Mouse (Mus musculus) forelimb bud, embryonic 11.5 days (tissue): ENCODE results near the gene Larp6.

Source experiments
- DNase-seq: peaks from one replicate; pipeline ENCODE4 v3.0.0-alpha.2; 2012; ENCODE audit warnings: low read depth, low spot score

Larp6 gene

DNA sequence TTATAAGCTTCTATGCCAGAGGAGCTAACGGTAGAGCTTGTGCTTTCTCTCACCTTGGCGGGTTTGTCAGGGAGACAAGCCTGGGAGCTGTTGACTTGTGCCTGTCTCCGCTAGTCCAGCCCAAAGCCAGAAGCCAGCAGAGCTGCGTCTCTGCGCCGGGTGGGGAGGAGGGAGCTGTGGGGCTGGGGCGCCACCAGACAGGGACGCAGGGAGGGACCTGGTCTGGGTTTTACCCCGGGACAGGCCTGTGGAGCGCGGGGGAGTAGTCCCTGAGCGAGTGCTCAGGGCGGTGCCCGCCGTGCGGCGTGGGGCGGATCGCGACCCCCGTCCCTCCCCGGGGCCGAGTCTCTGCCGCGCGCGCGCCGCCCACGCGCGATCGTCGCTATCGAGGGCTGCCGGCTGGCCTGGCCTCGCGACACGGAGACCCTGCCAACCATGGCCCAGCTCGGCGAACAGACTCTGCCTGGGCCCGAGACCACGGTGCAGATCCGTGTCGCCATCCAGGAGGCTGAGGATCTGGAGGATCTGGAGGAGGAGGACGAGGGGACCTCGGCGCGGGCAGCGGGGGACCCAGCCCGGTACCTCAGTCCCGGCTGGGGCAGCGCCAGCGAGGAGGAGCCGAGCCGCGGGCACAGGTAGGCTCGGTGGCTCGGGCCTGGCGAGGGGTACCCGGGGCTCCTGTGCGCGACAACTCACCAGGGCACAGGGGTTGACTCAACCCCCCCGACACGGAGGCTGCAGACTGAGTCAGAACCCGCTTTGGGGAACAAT, at the start of gene Larp6:
Gene Larp6, plus strand, starts transcription at position 219 of the 771 bp plus-strand sequence.
- DNase-seq, result no peak

DNA sequence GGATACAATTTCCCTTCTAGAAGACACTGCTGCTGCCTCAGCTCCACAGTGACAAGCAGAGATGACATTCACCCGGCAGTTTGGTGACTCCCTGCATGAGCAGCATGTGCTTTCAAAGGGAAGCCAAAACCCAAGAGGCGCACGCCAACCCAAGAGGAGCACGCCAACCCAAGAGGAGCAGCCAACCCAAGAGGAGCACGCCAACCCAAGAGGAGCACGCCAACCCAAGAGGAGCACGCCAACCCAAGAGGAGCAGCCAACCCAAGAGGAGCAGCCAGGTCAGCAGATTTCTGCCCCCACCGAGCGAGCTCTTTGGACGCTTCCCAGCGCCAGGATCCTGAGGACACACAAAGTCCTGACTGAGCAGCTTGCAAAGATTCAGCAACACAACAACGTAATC, 48.4 kb upstream of the Larp6 start:
- DNase-seq, result no peak

DNA sequence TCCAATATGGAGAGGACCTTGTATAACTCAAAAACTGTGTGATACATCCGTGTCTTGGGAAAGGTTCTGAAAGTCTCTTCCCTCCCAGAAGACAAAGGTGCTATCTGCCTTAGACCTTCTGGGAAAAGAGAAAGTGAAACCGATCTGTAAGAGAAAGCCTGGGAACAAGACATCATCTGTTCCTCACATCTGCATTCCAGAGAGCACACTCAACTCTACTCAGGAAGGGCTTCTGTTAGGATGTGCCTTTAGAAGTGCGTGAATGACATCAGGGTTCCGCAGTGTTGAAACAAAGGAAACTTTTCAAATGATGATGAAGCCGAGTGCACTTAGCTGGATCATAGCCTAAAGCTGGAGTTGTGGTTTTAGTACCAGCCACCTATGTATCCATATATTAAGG, 47.9 kb upstream of the Larp6 start:
- DNase-seq, result no peak

DNA sequence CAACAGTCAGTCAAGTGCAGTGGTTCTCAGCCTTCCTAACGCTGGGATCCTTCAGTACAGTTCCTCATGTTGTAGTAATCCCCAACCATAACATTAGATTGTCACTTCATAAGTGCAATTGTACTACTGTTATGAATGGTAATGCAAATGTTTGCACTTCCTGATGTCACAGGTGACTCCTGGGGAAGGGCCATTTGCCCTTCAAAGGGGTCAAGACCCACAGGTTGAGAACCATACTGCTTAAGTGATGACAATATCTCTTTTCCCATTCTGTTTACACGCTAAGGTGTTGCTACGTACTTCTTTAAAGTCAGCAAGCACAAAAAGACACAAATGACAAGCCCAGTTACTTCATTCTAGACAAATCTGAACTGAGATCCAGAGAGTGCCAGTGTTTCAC, 47.3 kb upstream of the Larp6 start:
- DNase-seq, result no peak

DNA sequence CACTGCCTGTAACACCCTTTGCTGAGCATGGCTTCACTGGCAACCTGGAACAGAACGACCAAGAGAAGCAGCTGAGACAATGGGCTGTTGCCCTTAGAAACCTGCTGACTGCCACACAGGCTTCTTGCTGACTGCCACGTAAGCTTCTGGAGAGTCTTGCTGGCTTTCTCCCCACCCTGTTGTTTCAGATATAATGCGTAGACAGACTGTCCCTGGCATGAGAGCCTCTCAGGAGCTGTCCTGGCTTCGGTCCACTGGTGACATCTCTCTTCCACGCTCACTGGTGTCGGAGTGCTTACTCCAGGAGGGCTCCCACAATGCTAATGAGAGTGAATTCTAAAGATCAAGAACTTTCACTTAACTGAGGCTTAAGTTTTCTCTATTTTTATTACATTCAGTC, 43.9 kb upstream of the Larp6 start:
- DNase-seq, result no peak

DNA sequence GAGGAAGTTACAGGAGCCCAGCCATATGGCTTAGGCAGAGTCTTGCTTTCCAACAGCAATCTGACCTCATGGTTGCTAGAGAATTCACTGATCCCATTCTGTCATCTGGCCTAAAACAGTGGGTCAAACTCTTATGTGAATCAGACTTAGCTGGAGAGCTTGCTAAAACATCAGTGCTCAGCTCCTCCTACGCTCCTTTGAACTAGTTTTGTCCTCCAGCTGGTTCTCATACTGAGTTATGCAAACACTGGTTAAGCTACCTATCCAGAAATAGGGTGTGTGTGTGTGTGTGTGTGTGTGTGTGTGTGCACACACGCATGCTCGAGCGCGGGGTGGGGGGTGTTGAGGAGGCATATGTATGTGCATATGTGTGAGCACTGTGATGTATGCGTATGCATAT, 40.2 kb upstream of the Larp6 start:
- DNase-seq, result no peak

DNA sequence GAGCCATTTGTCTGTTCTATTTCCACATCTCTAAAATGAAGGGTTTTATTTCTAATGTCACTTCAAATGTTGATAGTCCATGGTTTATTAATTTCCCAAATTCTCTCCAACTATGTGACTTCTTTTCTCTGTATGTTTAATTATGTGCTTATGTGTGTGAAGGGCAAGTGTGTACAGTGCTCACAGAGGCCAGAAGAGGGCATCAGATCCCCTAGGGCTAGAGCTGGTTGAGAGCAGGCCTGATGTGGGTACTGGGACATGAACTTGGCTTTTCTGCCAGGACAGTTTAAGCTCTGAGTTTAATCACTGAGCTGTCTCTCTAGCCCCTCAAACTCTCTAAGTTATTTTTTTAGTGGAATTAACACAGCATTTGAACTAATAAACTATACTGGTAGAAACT, 38.0 kb upstream of the Larp6 start:
- no peak for DNase-seq

DNA sequence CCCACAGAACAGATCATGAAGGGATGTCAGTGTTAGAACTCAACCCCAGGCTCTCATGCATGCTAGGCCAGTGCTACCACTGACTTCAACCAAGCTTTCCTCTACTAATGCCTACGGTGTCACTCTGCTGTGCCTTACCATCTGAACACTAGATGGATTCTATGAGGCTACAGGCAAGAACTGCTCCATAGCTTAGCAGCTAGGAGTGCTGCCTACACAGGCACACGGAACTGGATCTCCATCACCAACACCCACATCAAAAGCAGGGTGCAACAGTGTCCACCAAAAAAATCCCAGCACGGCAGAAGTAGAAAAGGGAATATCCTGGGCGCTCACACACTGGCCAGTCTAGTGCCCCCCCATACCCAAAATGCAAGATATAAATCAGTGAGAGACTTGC, 36.4 kb upstream of the Larp6 start:
- DNase-seq, result no peak

DNA sequence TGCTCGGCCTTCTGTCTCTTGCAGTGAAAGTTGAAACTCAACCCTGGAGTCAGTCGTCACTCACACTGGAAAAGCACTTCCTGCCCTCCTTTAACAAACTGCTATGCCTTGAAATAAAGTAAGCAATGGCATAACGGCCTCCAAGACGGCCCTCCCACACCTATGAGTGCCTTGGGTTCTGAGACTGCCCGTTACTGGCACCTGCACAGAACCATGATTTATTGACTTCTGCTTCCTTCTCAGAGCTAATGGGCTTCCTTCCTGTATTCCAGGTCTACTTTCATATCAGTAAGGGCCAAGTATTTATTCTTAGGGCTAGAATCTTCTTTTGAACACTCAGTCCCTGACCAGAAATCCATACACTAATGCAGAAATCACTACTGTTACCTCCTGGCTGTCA, 33.9 kb upstream of the Larp6 start:
- DNase-seq, result no peak

DNA sequence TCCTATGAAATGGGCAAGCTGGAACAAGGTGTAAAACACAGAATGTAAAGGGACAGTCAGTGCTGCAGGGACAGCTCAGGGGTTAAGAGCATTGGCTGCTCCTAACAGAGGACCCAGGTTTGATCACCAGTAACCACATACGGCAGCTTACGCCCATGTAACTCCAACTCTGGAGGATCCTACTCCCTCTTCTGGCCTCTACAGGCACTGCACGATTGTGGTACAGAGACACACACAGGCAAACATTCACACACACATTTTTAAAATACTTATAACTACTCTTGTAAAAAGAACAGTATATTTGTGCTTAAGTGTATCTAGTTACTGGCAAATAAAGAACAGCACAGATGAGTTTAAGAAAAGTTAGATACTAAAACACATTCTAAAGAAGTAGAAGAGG, 31.8 kb upstream of the Larp6 start:
- no peak for DNase-seq

DNA sequence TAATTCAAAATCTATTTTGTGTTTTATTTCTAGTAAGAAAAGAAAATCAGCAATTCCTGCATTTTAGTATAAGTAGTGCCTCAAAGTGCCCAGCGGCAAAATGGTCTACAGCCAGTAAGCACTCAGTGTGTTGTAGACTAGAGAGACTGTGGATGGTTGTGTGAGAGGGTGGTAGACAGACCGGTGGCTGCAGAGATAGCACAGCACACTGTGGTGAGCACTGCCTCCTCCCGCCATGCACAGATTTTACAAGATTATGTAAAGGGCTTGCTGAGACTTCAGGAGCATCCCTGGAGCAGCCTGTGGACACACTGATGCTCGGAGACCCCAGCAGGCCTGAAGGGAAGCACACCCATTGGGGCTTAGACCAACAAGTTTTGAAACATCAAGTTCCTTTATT, 30.0 kb upstream of the Larp6 start:
- DNase-seq, result no peak

DNA sequence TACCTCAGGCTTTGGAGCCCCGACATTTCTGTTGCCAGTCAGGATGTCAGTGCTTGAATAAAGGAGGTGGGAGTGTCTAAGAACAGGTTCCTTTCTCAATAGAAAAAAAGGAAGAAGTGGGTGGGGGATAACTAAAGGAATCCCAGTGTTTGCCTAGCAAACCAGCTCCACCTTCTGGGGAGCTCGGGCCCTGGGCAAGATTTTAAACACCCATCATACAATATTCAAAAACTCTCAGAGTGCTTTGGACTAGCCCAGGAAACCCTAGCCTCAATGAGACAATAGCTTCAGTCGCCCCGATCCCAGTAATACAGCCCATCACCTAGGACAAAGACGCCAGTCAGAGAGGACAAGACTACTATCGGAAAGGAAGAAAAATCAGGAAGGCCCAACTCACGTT, 25.4 kb upstream of the Larp6 start:
- DNase-seq, result peak; percentile 20

DNA sequence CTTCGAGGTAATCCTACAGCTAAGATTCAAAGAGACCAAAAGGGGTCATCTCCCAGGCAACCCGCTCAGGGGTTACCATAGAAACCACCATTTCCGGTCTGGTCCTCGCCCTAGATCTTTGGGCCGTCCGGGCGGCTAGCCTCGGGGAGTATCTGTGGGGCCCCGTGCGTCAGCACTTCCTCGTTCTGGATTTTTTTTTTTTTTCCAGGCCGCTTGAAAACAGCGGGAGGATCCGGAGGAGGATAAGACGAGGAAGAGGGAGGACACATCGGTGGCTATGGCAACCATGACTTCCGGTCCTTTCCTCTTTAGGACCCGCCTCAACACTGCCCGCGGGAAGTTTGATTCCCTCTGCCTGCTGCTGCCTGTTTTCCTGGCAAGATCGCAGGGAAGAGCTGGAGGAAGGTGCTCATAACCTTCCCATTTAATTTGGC, 24.9 kb upstream of the Larp6 start, which contains the start of gene Lrrc49:
Gene Lrrc49, minus strand, starts transcription at position 268 of the 434 bp plus-strand sequence.
- peak; percentile 90 for DNase-seq

DNA sequence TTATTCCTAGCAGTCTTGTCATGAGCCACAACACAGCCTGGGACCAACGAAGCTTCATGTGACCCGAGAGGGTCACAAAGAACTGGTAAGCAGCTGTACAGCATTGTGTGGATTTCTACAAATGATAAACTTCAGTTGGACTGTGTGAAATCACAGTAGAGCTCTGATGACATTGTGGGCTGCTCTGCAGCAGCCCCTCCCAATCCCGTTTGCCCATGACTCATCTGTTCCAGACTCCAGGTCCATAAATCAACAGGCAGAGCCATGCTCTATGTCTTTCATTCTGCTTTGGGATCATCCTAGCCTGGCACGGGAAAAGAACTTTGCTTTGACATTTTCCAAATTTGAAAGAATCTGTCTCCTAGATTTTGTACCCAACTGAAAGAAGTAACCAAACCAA, 20.2 kb upstream of the Larp6 start:
- no peak for DNase-seq

DNA sequence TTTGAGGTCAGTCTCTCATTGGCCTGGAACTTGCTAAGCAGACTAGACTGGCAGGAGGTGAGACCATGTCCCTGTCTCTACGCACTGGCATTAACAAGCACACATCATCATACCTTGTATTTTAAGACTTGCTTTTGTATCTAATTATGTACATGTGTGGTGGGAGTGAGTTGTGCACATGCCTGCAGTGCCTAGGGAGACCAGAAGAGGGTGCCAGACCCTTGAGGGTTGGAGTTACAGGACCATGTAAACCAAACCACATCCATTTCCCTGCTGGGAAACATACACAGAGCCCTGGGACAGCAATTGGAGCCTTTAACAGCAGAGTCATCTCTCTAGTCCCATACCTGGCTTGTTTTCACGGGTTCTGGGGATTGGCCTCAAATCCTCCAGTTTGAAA, 18.8 kb upstream of the Larp6 start:
- DNase-seq, result no peak

DNA sequence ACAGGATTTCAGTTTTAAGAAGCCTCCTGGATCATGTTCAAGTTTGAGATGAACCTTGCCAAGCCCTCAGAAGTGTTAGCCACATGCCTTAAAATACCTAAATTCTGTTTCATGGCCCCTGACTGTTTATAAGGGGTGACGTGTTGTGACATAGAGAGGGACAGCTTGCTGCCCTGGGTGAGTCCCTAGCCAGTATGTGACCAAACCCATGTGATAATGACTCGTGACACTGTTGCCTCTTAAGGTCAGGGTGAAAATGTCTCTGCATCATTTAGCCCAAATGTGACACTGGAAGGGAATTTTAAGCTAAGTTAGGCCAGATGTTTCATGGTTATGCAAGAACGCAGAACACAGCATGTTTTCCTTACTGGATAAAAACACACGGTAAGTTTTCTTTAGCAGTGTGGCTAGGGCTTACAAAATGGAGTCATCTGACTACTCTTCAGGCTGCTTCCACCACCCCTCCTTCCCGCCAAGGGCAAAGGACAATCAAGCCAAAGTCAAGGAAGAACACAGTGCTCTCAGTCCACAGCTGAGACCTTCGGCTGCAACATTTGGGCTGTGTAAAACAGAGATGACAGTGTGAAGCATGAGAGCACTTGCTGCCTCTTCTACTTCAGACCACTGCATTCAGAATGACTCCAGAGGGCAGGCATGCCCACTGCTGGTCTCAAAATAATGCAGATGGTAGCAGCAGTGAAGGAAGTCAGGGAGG, 16.4 kb upstream of the Larp6 start:
- no peak for DNase-seq

DNA sequence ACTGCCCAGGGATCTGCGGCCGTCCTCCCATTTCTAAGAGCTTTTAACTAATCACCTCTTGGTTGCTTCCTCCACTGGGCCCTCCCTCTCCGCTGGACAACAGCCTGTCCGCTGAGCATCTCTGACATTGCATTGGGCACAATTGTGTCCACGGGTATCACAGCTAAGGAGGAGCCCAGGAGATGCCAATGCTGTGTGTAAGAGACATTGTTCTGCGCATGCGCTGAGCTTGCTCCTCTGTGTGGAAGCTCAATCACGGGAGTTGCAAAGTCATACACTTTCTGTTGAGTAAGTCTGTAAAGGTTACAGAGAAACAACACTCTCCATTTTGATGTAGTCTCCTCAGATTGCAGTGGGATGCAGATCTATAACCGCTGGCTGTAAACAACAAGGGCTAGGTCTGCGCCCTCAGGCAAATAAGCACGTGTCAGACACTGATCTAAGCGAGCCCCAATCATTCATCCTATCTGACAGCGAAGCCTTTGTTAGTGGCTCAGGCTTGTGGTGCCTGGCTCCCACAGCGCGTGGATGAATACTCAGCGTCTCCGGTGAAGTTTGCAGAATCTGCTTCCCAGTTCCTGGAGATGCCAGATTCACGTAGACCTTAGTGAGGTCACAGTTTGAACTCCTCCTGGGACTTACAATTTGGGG, 13.1 kb upstream of the Larp6 start:
- DNase-seq, result no peak

DNA sequence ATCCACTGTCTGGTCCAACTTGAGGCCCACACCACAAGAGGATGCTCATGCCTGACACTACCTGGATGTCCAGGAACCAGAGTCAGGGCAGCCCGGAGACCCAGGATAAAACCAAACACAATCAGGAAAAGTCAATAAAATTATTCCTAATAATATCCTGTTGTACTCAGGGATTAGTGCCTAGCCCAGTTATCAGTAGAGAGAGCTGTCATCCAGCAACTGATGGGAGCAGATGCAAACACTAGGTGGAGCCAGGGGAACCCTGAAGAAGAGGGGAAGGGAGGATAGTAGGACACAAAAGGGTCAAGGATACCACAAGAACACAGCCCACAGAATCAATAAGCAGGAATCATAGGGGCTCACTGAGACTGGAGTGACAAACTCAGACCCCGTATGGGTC, 5.2 kb upstream of the Larp6 start:
- DNase-seq, result no peak

DNA sequence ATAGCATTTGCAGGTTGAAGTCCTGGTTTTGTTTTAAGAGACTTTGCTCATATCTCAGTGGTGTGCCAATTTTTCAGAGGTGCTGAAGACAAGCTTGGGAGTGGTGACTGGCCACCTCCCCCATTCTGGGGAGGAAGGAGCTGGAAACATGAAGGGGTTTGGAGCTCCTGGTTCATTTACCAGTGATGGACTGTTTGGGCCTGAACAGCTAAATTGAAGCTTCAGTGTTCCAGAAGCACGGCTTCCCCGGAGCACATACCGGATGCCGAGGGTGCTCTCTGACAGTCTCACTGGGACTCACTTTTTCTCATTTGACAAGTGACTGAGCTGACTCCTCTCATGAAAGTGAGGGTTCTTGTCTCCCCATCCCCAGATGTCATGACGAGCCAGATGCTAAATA, 4.2 kb upstream of the Larp6 start:
- no peak for DNase-seq

DNA sequence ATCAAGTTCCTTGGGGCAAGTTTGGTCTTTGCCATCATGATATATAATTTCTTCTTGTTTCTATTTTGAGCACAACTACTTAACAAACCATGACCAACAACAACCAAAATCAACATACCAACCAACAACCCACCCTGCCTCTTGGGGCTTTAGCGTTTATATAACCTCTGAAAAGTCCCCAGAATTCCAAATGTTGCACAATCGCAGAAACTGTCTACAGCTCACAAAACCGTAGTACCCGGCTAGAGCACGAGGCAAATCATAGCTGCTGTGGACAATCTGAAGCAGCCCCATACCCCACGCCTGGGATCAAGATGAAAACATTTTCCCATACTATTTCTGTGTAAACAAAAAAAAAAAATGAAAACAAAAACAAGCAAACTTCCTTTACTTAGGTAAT, 3.1 kb upstream of the Larp6 start:
- no peak for DNase-seq

DNA sequence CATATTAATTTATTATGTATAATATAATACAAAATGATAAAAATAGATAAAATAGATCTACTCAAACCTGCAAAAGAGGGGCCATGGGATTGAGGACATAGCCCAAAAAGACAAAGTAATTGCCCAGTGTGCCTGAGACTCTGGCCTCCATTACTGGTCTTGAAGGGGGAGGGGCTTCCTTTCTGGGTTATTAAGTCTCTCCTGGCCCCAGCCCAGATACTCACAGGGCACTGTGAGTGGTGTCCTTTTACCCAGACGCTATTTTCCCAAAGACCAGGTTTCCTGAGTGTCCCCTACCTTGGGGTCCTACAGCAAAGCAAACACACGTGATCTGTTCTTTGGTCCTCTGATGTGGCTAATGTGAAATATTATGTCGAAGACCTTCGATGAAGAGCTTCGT, 778 bp upstream of the Larp6 start:
- no peak for DNase-seq

DNA sequence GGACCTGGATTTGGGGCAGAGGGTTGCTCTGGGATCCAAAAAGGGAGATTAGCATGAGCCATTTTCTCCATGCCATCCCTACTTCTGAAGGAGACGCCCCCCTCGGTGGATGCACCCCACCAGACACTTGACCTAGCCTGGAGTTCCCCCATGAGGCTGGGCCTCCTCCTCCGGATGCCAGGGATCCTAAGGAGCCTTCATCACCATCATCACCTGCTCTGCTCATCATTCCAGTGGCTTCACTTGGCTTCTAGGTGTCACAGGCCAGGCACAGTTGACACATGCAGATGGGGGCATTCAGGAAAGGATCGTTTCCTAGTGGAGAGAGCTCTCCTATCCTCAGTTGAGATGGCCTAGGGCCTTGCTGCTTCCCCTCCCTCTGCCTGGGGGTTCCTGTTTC, 827 bp downstream of the Larp6 start:
- DNase-seq, result no peak

DNA sequence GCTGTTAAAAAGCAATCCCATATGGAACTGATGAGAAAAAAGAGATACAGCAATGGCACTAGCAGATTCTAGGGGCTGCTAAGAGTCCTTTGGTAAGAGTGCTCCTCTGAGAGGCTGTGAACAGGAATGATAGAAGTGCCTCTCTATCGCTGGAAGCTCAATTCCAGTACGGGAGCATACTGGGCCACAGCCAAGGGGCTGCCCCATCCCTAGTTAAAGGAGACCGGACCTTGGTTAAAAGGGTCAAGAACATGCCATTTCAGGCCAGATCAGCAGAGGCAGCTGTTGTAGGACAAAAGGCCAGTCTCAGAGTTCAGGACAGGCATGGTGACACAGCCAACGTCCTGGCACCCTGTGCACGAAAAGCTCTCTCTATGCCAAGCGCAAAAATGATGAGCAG, 1.4 kb downstream of the Larp6 start:
- no peak for DNase-seq
